Mouse (Mus musculus): ENCODE results near the gene Pecam1. TPM values are rescaled to one million over a fixed set of nuclear protein-coding genes. Genes with fewer than 3 reads are reported as not detected.
"Not testable (repeated sequence)": the region's sequence is repeated elsewhere in the genome, so short reads cannot be mapped to it uniquely, and the experiment has no call there.

Pecam1 gene
- polyA plus RNA-seq, 1 experiment from 2014 or later: 18.3 TPM

- H3K9me3 ChIP-seq: no peaks in the 10 kb centered on the region
- H3K4me1 ChIP-seq (replicated peaks): peaks cover 33% of the 10 kb centered on the region
- 20% methylated on average over 9 of the region's 9 CpGs for WGBS
- DNase-seq (ENCODE audit: low spot score): no peak
- peaks cover 23% of the 10 kb centered on the region for H3K27me3 ChIP-seq (ENCODE audit: insufficient read depth, poor library complexity, severe bottlenecking)
- no peak overlapping the region for H3K27ac ChIP-seq
- H3K36me3 ChIP-seq: no peaks in the 10 kb centered on the region
- no peak overlapping the region for H3K4me3 ChIP-seq
These were observed 110.4 kb downstream of the Pecam1 start for GRCm38 (mm10) chr11:106640059-106640458.

- H3K27ac ChIP-seq: no peak overlapping the region
- DNase-seq (ENCODE audit: low spot score): no peak
- no peaks in the 10 kb centered on the region for H3K36me3 ChIP-seq
- WGBS: 33% methylated on average over 5 of the region's 5 CpGs
- peaks cover 23% of the 10 kb centered on the region for H3K27me3 ChIP-seq (ENCODE audit: insufficient read depth, poor library complexity, severe bottlenecking)
- no peak overlapping the region for H3K4me3 ChIP-seq
- peaks cover 33% of the 10 kb centered on the region for H3K4me1 ChIP-seq (replicated peaks)
- H3K9me3 ChIP-seq: no peaks in the 10 kb centered on the region
These were observed 111.1 kb downstream of the Pecam1 start for GRCm38 (mm10) chr11:106639356-106639692.

- Histone ChIP-seq H3K9me3 (no peaks in the 10 kb centered on the region), H3K4me1 (replicated peaks) (peaks cover 33% of the 10 kb centered on the region), H3K4me3 (no peak overlapping the region), H3K27ac (no peak overlapping the region), H3K36me3 (no peaks in the 10 kb centered on the region), H3K27me3 (ENCODE audit: insufficient read depth, poor library complexity, severe bottlenecking) (peaks cover 23% of the 10 kb centered on the region)
- WGBS: 33% methylated on average over 9 of the region's 9 CpGs
- DNase-seq (ENCODE audit: low spot score): no peak
These were observed 111.7 kb downstream of the Pecam1 start for GRCm38 (mm10) chr11:106638551-106639355.

DNA sequence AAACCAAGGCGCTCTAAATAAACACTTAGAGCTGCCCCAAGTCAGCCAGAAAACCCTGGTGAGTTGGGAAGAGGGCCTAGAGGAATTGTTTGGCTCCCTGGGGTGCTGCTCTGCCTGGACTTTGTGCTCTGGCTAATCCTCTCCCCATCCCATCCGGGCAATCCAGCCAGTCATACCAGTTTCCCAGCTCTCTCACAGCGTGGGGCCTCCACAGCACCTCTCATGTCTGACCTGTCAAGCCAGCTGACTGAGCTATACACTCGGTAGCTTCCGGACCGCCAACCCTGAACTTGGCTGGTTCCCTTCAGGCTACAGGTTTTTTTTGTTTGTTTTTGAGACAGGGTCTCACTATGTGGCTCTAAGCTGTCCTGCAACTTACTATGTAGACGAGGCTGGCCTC lies 112.7 kb downstream of the Pecam1 start:
- peaks cover 9% of the 10 kb centered on the region for H3K9me3 ChIP-seq
- WGBS: 11% methylated on average over 7 of the region's 7 CpGs
- no peak for DNase-seq (ENCODE audit: low spot score)
- H3K4me3 ChIP-seq: no peak overlapping the region
- H3K27ac ChIP-seq: no peak overlapping the region
- H3K27me3 ChIP-seq (ENCODE audit: insufficient read depth, poor library complexity, severe bottlenecking): peaks cover 23% of the 10 kb centered on the region
- H3K36me3 ChIP-seq: no peaks in the 10 kb centered on the region
- H3K4me1 ChIP-seq (replicated peaks): peaks cover 33% of the 10 kb centered on the region

- Histone ChIP-seq H3K27ac (no peak overlapping the region), H3K4me1 (replicated peaks) (peaks cover 33% of the 10 kb centered on the region), H3K4me3 (no peak overlapping the region), H3K9me3 (peaks cover 16% of the 10 kb centered on the region), H3K36me3 (no peaks in the 10 kb centered on the region), H3K27me3 (ENCODE audit: insufficient read depth, poor library complexity, severe bottlenecking) (peaks cover 23% of the 10 kb centered on the region)
- 62% methylated on average over 2 of the region's 2 CpGs for WGBS
- no peak for DNase-seq (ENCODE audit: low spot score)
These were observed 114.5 kb downstream of the Pecam1 start for GRCm38 (mm10) chr11:106635946-106636345.

- Histone ChIP-seq H3K4me1 (replicated peaks) (peaks cover 20% of the 10 kb centered on the region), H3K27me3 (ENCODE audit: insufficient read depth, poor library complexity, severe bottlenecking) (peaks cover 16% of the 10 kb centered on the region), H3K9me3 (peaks cover 16% of the 10 kb centered on the region)
- not testable (repeated sequence) for H3K27ac ChIP-seq; H3K36me3 ChIP-seq; H3K4me3 ChIP-seq; DNase-seq (ENCODE audit: low spot score)
- 93% methylated on average over 3 of the region's 3 CpGs for WGBS
These were observed 116.3 kb downstream of the Pecam1 start for GRCm38 (mm10) chr11:106634175-106634574.

DNA sequence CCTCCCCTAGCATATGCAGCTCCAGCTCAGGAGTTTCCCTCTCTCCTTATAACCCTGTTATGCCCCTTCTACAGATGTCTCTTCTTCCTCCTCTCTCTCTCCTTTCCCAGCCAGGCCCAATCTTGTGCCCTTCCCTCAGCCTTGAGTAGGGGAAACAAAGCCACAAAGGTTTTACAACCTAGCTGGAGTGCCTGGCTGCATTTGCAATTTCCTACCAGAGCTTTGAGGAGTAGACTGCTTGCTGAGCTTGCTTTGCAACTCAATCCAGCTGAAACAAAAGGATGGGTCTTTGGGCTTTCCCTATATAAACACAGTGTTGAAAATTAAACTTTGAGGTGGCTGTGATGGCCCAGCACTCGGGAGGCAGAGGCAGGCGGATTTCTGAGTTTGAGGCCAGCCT lies 117.0 kb downstream of the Pecam1 start:
- 86% methylated on average over 2 of the region's 2 CpGs for WGBS
- H3K27ac ChIP-seq: no peak overlapping the region

DNA sequence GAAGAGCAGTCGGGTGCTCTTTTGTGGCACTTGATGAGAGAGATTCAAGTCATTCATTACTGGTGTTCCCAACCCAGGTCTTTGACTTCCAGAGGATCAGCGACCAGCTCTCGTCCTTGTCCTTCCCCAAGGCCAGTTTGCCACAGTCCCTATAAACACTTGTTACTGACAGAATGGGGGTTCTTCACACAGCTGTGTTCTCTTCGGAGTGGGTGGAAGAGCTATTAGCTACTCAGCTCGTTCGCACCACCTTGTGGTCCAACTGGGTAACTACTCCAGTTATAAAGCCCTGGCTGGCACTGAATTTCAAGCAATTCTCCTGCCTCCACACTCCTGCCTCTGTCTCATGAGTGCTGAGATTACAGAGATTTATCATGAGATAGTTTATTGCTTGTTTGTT lies 122.7 kb downstream of the Pecam1 start:
- DNase-seq (ENCODE audit: low spot score): peak; percentile 66
- peaks cover 6% of the 10 kb centered on the region for H3K9me3 ChIP-seq
- 24% methylated on average over 6 of the region's 6 CpGs for WGBS
- no peaks in the 10 kb centered on the region for H3K27me3 ChIP-seq (ENCODE audit: insufficient read depth, poor library complexity, severe bottlenecking)
- no peaks in the 10 kb centered on the region for H3K36me3 ChIP-seq
- H3K4me3 ChIP-seq: no peak overlapping the region
- H3K27ac ChIP-seq: no peak overlapping the region
- no peaks in the 10 kb centered on the region for H3K4me1 ChIP-seq (replicated peaks)

More for the DNA sequence above, 117.0 kb downstream of the Pecam1 start:
- Histone ChIP-seq H3K4me1 (replicated peaks) (peaks cover 13% of the 10 kb centered on the region), H3K36me3 (no peaks in the 10 kb centered on the region), H3K27me3 (ENCODE audit: insufficient read depth, poor library complexity, severe bottlenecking) (peaks cover 9% of the 10 kb centered on the region; the same call in 1 of the 2 replicates), H3K9me3 (peaks cover 16% of the 10 kb centered on the region), H3K4me3 (no peak overlapping the region)
- DNase-seq (ENCODE audit: low spot score): no peak

- H3K27me3 ChIP-seq (ENCODE audit: insufficient read depth, poor library complexity, severe bottlenecking): no peaks in the 10 kb centered on the region
These were observed 124.9 kb downstream of the Pecam1 start for GRCm38 (mm10) chr11:106625577-106625976.

DNA sequence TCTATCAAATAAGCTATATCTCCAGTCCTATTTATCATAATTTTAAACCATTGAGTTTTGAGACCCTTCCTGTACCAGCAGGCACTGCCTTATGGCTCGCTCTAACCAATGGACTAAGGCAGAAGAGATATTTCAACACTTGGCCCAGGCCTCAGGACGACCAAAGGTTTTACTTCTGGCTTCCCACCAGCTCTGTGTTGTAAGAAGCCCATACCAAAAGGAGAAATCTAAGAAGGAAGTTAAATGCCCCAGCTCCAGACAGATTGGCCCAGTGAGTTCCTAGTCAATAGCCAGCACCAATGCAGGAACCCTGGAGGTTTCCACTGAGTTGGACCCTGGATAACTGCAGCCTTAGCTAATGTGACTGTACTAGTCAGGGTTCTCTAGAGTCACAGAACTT lies 126.8 kb downstream of the Pecam1 start:
- peaks cover 4% of the 10 kb centered on the region; the same call in 1 of the 2 replicates for H3K4me1 ChIP-seq (replicated peaks)
- no peaks in the 10 kb centered on the region for H3K9me3 ChIP-seq
- H3K27ac ChIP-seq: no peak overlapping the region
- H3K27me3 ChIP-seq (ENCODE audit: insufficient read depth, poor library complexity, severe bottlenecking): no peaks in the 10 kb centered on the region
- no peak for DNase-seq (ENCODE audit: low spot score)
- no peak overlapping the region for H3K4me3 ChIP-seq
- 76% methylated on average over 2 of the region's 2 CpGs for WGBS
- no peaks in the 10 kb centered on the region for H3K36me3 ChIP-seq

More at GRCm38 (mm10) chr11:106625577-106625976, 124.9 kb downstream of the Pecam1 start:
- no peak overlapping the region for H3K4me3 ChIP-seq
- DNase-seq (ENCODE audit: low spot score): no peak
- H3K4me1 ChIP-seq (replicated peaks): no peaks in the 10 kb centered on the region; the same call in 1 of the 2 replicates
- no peak overlapping the region for H3K27ac ChIP-seq
- 47% methylated on average over 3 of the region's 3 CpGs for WGBS
- H3K9me3 ChIP-seq: no peaks in the 10 kb centered on the region
- H3K36me3 ChIP-seq: no peaks in the 10 kb centered on the region

- Histone ChIP-seq H3K27me3 (ENCODE audit: insufficient read depth, poor library complexity, severe bottlenecking) (no peaks in the 10 kb centered on the region), H3K36me3 (no peaks in the 10 kb centered on the region), H3K9me3 (no peaks in the 10 kb centered on the region), H3K27ac (no peak overlapping the region), H3K4me1 (replicated peaks) (peaks cover 4% of the 10 kb centered on the region; the same call in 1 of the 2 replicates), H3K4me3 (no peak overlapping the region)
- no peak for DNase-seq (ENCODE audit: low spot score)
- whole genome bisulfite sequencing: 89% methylated on average over 8 of the region's 8 CpGs
These were observed 128.4 kb downstream of the Pecam1 start for GRCm38 (mm10) chr11:106622056-106622455.

GRCm38 (mm10) chr11:106618768-106619167 lies 131.7 kb downstream of the Pecam1 start:
- not testable (repeated sequence) for H3K4me3 ChIP-seq; DNase-seq (ENCODE audit: low spot score); H3K27me3 ChIP-seq (ENCODE audit: insufficient read depth, poor library complexity, severe bottlenecking); H3K36me3 ChIP-seq; H3K9me3 ChIP-seq; H3K4me1 ChIP-seq (replicated peaks); H3K27ac ChIP-seq
- WGBS: 86% methylated on average over 4 of the region's 4 CpGs

- WGBS: 85% methylated on average over 13 of the region's 13 CpGs
These were observed 132.4 kb downstream of the Pecam1 start for GRCm38 (mm10) chr11:106617821-106618580.

More at GRCm38 (mm10) chr11:106617821-106618580, 132.4 kb downstream of the Pecam1 start:
- H3K36me3 ChIP-seq: no peaks in the 10 kb centered on the region
- no peak for DNase-seq (ENCODE audit: low spot score)
- H3K9me3 ChIP-seq: no peaks in the 10 kb centered on the region
- no peaks in the 10 kb centered on the region for H3K27me3 ChIP-seq (ENCODE audit: insufficient read depth, poor library complexity, severe bottlenecking)
- H3K27ac ChIP-seq: no peak overlapping the region
- no peak overlapping the region for H3K4me3 ChIP-seq
- peaks cover 9% of the 10 kb centered on the region for H3K4me1 ChIP-seq (replicated peaks)
